Mouse (Mus musculus) layer of hippocampus, adult 9-11 months (tissue): ENCODE results near the gene Nudc.
A peak's percentile ranks its signal among the peaks of the same experiment; 100 is the strongest.

Experiments
- DNase-seq: peaks from one replicate; pipeline ENCODE4 v3.0.0; 2022

Gene Nudc

DNA sequence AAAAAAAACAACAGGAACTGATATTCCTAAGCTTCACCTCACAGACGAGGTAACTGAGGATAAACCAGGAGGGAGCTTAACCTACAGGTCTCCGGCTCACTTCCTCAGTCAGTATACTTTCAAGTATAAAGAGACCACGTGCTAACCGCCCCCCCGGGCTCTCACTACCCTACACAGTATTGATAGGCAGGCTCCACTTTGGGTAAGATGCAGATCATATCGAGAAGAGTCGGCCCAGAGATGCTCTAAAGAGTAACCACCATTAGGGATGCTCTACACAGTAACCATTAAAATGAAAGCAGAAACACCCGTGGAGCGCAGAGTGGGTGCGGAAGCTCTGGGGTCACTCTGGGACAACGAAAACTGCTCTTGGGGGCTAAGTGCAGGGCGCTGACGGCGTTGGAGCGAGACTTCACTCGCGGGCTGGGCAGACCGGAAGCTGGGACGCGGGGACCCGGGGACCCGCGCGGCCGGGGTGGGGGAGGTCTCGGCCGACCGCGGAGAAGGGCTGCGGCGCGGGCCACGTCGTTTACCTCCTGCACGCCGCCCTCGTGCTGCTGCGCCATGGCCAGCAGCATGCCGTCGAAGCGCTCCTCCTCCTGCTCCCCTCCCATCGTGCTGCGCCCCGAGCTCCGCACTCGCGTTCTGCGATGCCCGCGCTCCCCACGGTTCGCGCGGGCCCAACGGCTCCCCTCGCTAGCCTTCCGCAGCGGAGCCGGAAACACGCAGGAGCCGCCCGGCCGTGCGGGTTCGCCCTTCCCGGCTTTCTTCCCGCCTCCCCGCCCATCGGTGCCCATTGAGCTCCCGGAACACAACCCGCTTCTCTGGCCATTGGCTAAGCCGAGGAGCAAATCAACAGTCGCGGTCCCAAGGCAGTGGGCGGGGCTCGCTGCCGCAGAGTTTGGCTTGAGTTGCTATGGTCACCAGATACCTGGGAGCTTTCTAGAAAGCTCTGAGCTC, at the start of gene Nudc:
Gene Nudc, minus strand, starts transcription at position 725 of the 960 bp plus-strand sequence.
- DNase-seq = peak; percentile 95

DNA sequence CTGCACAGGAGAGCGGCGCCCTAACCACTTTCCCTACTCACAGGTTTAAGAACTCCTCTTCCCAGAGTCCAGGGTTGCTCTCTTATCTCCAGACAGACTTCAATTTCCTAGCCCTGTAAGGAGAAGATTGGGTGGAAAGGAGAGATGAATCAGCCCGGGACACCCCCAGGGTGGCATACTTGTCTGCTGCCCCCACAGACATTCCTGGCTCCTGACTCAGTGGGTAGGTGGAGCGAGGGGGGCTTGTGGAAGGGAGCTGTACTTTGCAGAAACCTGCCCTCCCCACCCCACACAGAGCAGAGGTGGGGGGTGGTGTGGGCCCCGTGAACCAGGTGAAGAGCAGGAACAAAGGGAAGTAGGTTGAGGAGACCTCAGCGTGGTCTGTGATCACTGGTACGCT, 49.7 kb upstream of the Nudc start:
- no peak for DNase-seq

DNA sequence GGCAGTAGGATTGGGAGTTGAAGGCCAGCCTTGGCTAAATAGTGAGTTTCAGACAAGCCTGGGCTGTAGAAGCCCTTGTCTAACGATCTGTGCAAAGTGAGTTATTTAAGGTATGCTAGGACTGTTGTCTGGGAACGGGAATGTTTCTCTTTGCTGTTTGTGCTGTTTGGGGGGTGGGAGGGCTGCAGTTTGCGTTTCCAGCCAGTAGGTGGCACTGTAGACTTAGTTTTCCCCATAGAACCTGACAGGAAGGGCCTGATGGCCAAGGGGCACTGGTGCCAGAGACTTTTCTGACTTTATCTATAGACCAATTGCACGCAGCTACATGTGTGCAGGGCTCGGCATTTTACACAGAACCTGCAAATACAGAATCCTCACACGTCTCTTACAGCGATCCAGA, 46.8 kb upstream of the Nudc start:
- DNase-seq = no peak

DNA sequence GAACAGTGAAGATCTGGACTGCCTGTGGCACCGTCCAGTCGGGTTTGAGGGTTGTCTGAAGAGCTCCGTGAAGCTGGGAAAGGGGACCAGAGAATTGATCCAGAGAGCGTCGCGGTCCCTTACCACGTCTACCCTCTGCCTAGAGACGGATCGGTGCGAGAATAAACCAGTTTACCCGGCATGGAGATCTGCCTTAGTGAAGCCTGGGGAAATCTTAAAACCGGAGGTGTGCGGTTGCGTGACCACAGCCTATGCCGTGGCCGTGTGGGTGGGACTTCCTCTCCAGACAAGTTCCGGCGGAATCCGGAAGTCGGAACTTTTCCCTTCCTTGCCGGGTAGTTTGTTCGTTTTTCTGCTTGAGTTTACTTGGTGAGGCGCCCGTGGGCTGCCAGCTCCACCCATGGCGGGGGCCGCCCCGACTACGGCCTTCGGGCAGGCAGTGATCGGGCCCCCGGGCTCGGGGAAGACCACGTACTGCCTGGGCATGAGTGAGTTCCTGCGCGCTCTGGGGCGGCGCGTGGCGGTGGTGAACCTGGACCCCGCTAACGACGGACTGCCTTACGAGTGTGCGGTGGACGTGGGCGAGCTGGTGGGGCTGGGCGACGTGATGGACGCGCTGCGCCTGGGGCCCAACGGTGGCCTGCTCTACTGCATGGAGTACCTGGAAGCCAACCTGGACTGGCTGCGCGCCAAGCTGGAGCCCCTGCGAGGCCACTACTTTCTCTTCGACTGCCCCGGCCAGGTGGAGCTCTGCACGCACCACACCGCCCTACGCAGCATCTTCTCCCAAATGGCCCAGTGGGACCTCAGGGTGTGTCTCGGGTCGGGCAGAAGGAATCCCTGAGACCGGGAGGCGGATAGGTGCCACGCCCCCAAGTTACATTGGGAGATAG, 38.5 kb upstream of the Nudc start, which contains the start of gene Gpn2:
Gene Gpn2, plus strand, starts transcription at position 304 of the 893 bp plus-strand sequence.
- DNase-seq = peak; percentile 88

DNA sequence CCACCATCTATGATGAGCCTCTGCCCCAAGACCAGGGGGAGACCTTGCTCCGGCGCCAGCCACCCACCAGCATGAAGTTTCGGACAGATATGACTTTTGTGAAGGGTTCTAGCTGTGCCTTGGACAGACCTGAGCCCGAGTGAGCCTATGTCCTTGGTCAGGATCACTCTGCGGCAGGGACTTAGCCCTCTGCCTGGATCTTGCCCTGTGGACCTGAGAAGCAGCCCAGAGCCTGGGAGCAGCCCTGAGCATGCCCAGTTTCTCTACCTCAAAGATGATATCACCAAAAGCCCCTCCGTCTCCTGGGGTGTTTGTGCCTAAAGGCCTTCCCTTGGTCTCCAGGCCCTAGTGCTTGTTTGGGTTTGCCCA, 37.9 kb upstream of the Nudc start:
- no peak for DNase-seq

DNA sequence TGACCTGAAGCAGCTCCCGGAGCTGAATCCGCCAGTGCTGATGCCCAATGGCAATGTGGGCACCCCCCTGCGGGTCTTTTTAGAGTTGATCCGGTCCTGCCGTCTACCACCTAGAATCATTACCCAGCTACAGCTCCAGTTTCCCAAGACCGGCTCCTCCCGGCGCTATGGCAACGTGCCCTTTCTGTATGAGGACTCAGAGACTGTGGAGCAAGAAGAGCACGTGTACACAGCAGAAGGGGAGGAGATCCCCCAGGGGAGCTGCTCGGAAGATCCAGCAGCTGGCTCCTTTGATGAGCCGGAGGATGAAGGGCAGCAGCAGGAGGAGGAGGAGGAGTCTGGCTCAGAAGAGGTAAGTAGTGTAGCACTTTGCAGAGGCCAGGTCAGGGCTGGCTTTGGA, 32.2 kb upstream of the Nudc start:
- DNase-seq = no peak

DNA sequence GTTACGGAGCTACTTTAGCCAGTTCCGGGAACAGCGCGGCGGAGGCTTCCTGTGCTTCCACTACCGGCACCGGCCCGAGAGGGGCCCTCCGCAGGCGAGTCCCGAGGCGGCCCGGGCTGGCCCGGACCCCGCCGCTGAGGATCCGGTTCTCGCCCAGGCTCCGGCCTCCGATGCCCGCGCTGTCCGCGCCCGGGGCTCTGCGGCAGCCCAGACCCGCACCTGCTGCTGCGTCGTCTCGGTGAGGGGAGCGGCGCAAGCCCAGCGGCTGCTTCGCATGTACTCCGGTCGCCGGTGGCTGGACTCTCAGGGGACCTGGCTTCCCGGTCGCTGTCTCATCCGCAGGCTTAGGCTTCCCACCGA, 29.0 kb upstream of the Nudc start:
- DNase-seq = no peak

DNA sequence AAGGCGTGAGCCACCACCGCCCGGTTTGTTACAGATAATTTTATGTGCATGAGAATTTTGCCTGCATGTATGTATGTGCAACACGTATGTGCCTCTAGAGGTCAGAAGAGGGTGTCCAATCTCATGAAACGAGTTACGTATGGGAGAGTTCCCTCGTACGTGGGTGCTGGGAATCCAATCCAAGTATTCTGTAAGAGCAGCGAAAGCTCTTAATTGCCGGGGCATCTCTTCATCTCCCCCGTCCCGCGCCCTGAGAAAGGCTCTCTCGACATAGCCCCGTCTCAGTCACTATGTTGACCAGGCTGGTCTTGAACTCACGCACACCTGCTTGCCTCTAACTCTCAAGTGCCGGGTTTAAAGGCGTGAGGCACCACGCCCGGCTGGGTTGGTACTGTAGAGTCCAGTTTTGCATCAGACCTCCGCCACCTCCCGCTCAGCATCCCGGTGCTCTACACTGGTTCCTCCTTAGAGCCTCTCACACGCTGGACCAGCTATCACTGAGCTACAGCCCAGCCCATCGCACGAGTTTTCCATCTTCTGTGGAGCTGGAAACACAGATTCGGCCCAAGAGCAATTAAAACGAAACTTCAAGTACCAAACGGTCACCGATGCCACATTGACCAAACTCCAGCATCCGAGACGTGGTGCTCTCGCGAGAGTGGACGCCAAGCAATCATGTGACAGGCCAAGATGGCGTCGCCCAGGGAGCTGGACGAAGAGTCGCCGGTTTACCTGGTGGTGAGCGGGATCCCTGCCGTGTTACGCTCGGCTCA, 28.5 kb upstream of the Nudc start, which contains the start of gene Gpatch3:
Gene Gpatch3, plus strand, starts transcription at position 676 of the 773 bp plus-strand sequence.
- peak; percentile 90 for DNase-seq

DNA sequence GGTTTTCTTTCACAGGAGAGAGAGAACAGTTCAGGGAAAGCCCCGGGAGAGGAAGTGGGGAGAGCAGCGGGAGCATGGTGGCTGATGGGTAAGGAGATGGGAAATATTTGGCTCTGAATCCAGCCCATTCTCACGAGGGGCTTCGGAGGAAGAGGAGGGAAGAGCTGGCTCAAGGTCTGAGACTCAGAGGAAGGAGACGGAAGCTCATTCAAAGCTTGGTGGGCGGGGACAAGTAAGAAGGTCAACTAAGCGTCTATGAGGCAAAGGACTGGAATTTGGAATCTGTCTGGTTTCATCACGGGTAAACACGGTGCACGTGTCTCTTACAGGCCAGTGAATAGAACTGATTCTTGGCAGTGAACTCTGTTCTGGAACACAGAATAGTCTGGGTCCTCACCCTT, 24.3 kb upstream of the Nudc start:
- no peak for DNase-seq

DNA sequence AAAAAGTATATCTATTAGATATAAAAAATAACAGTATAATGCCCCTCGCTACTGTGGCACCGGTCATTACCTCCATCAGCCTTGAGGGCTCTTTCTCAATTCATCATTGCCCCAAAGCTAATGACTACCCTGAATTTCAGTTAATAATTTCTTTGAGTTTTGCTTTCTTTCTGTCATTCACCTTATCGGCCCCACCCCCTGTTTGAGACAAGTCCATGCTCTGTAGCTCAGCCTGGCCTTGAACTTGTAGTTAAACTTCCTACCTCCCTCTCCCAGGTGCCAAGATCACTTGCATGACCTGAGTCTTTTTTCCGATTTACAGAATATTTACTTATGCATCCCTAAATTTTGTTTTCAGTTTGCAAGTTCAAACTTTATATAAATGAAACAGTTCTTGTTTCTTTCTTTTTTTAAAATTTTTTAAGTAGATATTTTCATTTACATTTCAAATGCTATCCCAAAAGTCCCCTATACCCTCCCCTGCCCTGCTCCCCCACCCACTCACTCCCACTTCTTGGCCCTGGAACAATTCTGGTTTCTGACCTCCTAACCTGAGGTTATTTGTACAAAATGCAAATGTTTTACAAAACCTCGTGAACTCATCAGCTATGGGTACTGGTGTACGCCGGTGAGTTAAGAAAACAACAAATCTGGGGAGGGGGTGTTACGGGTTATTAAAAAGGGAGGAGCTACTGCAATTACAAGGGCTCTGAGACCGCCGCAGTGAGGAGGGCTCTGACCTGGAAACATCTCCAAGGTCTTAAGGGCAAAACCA, 23.7 kb upstream of the Nudc start:
- no peak for DNase-seq

DNA sequence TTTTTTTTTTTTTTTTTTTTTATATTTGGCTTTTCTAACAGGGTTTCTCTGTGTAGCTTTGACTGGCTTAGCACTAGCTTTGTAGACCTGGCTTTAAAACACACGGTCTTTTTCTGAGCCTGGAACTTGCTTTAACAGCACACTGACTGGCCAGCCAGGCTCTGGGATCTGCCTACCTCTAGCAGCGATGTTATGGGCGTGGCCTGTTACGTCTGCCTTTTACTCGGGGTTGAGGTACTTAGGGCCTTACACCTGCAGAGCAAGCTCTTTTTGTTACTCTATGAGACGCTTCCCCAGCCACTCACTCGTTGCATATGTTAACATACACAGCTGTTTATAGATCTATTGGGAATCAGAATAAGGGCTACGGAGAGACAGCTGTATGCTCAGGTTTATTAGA, 21.5 kb upstream of the Nudc start:
- DNase-seq = no peak

DNA sequence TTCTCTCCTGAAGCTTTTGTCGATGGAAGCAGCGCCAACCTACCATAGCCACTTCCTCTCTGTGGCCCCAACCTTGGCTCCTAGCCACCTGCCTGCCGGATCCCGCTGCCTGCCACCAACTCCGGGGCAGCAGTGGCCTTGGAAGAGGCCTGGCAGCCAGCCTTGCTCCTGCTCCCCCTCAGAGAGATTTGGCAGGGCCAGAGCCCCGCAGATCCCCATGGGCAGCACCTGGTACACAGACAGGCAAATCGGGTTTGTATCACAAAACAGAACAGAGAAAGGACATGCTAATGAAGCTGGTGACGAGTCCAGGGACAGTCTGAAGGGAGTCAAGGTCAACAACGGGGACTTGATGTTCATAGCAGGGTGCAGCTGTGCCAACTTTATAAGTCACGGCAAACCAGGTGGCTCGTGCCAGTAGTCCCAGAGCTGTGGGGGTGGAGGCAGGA, 17.4 kb upstream of the Nudc start:
- no peak for DNase-seq

DNA sequence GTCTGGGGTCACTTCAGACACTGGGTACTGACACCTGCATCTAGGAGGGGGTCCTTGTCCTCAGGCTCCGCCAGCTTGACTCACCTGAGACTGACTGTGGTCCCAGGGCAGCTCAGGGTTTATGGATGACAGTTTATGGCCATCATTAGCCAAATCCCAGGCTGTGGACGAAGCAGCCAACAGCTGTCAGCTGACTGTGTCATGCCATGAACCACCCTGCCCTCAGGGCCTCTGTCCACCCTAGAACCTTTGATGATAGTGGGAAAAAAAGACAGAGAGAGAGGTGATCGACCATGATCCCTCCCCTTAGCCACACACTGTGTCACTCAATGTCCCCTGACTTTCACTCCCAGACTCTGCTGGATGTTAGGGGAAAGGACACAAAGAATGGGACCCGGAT, 15.8 kb upstream of the Nudc start:
- DNase-seq = no peak

DNA sequence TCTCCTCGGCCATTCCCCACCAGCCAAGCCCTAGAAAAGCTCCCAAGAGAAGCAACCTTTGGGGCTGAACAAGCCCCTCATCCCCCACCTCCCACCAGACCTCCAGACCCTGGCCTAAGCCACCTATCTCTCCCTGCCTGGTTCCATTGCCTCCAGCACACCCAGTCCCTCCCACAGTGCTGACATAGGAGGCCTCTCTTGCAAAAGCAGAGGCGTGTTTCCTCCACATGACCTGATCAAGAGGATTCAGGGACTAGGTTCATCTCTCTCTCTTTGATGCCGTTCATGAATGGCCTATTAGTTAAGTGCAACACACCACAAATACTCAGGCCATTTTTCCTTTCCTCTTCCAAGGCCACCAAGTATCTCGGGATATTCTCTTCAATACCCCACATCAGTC, 14.1 kb upstream of the Nudc start:
- DNase-seq = no peak

DNA sequence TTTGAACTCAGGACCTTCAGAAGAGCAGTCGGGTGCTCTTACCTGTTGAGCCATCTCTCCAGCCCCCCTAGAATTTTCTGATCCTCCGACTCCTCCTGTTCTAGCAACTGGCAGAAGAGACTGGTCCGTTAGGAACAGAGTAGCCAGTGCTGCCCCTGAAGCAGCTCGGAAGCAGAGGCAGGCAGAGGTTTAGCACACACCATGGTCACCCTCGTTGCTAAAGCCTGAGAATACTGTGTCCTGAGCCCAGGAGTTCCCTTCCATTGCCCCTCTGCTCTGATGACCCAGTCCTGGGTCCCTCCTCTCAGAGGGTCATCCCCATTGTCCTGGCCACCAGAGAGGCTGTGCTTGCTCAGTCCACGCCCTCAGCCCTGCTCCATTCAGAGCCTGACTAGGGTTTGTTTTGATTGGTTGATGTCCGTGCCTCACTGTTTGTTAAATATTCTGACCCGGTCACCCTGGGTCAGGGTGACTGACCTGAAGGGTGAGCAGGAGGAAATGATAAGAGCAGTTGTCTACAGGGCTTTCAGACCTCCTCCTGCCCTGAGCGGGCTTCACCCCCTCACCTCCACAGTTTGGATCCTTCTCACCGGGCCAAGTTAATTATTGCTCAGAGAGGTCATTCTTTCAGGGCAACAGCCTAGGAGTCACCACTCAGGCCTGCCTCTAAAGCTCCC, 11.4 kb upstream of the Nudc start:
- no peak for DNase-seq

DNA sequence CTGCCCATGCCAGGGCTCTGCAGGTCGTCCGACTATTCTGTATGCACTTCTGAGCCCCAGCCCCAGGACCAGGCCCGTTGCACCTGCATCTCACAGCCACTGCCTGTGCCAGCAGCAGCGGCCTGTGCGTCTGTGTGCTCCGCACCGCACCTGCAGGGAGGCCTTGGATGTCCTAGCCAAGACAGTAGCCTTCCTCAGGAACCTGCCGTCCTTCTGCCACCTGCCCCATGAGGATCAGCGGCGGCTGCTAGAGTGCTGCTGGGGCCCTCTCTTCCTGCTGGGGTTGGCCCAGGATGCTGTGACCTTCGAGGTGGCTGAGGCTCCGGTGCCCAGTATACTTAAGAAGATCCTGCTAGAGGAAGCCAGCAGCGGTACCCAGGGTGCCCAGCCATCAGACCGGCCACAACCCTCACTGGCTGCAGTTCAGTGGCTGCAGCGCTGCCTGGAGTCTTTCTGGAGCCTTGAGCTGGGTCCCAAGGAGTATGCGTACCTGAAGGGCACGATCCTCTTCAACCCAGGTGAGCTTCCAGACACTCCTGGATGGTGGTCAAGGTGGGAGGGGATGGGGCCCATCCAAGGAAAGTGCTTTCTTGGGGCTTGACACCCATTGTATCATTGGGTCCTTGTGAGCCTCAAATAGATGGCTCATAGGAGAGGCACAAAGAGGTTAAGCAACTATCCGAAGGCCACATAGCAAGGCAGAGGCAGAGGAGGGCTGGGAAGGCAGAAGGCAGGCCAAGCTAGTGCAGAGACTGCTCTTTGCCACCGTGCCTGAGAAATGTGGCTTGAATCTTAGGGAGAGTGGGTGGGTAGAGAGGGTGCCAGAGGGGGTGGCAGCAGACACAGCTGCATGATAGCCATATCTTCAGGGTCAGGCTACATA, 7.9 kb upstream of the Nudc start:
- DNase-seq = no peak

DNA sequence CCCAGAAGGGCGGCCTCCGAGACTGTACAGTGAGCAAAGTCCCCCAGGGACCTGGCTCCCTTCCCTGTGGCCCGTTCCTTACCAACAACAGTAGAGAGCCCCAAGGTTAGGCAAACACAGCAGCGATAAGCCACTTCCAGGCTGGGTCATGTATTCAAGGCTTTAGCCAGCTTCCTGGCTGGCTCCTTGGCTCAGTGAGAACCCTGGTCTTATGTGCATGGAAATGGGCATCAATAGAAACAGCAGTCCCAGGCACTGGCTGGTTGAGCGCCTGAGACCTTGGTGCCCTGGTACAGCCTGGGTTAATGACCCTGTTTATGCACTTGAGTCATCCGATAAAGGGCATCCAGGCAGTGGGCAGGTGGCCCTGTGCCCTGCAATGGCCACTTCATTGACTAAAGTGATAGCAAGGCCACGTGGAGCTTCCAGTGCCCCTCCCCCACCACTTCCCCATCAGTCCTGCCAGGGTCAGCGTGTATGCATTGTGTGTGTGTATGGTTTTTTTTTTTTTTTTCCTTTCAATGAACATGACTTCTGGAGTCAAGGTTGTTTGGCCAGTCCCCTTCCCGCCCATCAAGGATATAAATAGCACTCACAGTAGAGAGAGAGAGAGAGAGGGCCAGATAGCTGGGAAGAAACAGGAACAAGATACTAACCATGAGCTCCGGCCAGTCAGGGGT, 7.1 kb upstream of the Nudc start, which contains the start of gene Nr0b2:
Gene Nr0b2, plus strand, starts transcription at position 609 of the 680 bp plus-strand sequence.
- DNase-seq = no peak

DNA sequence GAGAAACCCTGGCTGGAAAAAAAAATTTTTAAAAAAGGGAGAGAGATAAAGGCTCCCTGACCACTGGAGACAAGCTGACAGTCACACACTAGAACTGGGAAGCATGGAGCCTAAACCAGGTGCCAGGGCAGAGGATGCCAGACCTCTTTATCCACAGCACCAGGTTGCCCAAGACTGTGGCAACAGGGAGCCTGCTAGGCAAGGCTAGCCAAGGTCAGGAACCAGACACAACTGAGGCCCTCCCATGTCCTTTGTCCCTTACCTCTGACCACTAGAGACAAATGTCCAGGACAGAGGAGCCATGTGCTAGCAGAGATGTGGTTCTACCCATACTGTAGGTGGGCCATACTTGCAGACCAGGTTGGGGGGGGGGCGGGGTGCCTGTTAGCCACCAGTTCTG, 6.2 kb upstream of the Nudc start:
- no peak for DNase-seq

DNA sequence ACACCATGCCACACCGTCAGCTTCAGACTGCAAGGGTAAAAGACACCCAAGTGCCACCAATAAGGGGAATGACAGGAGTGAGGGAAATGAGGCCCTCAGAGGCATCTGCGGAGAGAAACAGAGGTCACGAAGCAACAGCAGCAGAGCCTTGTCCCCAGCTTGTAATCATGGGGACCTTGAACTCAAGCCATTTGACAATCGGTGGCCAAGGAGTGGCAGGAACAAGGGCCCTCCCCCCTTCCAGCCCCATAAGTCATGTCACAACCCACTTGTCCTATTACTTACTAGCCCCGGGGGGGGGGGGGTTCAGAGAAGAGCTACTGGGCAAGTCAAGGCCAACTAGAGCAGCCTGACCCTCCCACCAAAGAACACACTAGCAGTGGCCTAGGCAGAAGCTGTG, 9.1 kb downstream of the Nudc start:
- DNase-seq = no peak

DNA sequence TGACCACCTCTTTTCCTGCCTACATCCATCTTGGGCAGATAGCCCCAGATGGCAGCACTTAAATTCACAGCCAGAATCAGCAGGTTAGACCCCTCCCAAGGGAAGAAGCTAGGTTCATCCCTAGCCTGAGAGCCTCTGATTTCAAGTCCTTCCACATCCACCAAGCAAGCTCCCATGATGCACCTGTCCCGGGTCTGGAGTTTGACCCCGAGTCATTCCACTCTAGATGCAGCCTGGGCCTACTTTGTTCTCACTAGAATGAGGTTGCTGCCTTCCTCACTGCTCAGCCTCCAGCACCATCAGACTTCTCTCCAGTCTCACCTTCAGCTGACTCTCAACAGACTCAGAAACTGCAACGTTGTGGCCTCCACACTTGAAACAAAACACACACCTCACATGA, 9.7 kb downstream of the Nudc start:
- no peak for DNase-seq
